Mouse (Mus musculus): Measurements from ENCODE around the gene B3gnt6. TPM values are rescaled to one million over a fixed set of nuclear protein-coding genes. Genes with fewer than 3 reads are reported as not detected.

The B3gnt6 gene
- polyA plus RNA-seq, 1 experiment from 2014 or later = not detected

- Histone ChIP-seq H3K9ac (ENCODE audit: low read length) (no peak overlapping the region), H3K36me3 (ENCODE audit: control insufficient read depth, insufficient read depth, low read length) (no peaks in the 10 kb centered on the region), H3K4me2 (ENCODE audit: low read depth, low read length) (no peak overlapping the region), H3K9me3 (replicated peaks; ENCODE audit: control insufficient read depth, low read length) (no peaks in the 10 kb centered on the region), H3K4me3 (replicated peaks; ENCODE audit: low read length) (no peak overlapping the region), H3K27ac (ENCODE audit: low read length) (no peak overlapping the region), H3K27me3 (ENCODE audit: control insufficient read depth, insufficient read depth, low read length) (no peaks in the 10 kb centered on the region), H3K4me1 (ENCODE audit: control insufficient read depth, insufficient read depth, low read length) (no peaks in the 10 kb centered on the region)
- 70% methylated on average over 8 of the region's 8 CpGs for WGBS
- no peak for ATAC-seq (ENCODE audit: insufficient read depth, low FRiP score)
Measured at GRCm38 (mm10) chr7:98146447-98146845, 52.8 kb downstream of the B3gnt6 start.

GRCm38 (mm10) chr7:98145842-98146446 lies 53.3 kb downstream of the B3gnt6 start:
- no peak overlapping the region for H3K4me3 ChIP-seq (replicated peaks; ENCODE audit: low read length)
- no peak overlapping the region for H3K4me2 ChIP-seq (ENCODE audit: low read depth, low read length)
- no peaks in the 10 kb centered on the region for H3K9me3 ChIP-seq (replicated peaks; ENCODE audit: control insufficient read depth, low read length)
- no peak for ATAC-seq (ENCODE audit: insufficient read depth, low FRiP score)
- H3K4me1 ChIP-seq (ENCODE audit: control insufficient read depth, insufficient read depth, low read length) = no peaks in the 10 kb centered on the region
- no peak overlapping the region for H3K27ac ChIP-seq (ENCODE audit: low read length)
- 77% methylated on average over 12 of the region's 12 CpGs for WGBS
- H3K9ac ChIP-seq (ENCODE audit: low read length) = no peak overlapping the region
- no peaks in the 10 kb centered on the region for H3K36me3 ChIP-seq (ENCODE audit: control insufficient read depth, insufficient read depth, low read length)
- no peaks in the 10 kb centered on the region for H3K27me3 ChIP-seq (ENCODE audit: control insufficient read depth, insufficient read depth, low read length)

DNA sequence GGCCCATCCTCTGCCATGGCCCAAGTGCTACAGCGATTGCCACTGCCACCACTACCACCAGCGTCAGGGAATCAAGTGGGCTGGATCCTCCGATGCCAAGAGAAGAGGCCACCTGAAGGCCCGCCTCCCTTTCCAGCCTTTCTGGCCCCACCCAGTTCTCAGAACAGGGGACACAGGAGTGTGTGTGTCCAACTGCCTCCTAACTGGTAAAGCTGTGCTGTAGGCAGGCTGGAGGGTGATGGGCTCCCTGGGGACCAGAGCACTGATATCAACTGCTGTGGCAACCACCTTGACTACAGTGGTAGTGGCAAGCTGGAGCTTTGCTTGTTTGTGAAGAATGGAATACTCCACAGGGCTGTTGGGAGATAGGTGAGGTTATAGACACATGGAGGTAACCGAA lies 53.9 kb downstream of the B3gnt6 start, which contains the start of gene Omp:
Omp (minus strand) TSS at position 101 of the 400 bp plus-strand sequence.
- Histone ChIP-seq H3K9me3 (replicated peaks; ENCODE audit: control insufficient read depth, low read length) (no peaks in the 10 kb centered on the region), H3K9ac (ENCODE audit: low read length) (no peak within 1 kb of the TSS), H3K4me2 (ENCODE audit: low read depth, low read length) (no peak within 1 kb of the TSS), H3K4me3 (replicated peaks; ENCODE audit: low read length) (no peak within 1 kb of the TSS), H3K4me1 (ENCODE audit: control insufficient read depth, insufficient read depth, low read length) (no peaks in the 10 kb centered on the region), H3K36me3 (ENCODE audit: control insufficient read depth, insufficient read depth, low read length) (no peaks in the 10 kb centered on the region), H3K27me3 (ENCODE audit: control insufficient read depth, insufficient read depth, low read length) (no peaks in the 10 kb centered on the region), H3K27ac (ENCODE audit: low read length) (no peak within 1 kb of the TSS)
- no peak for ATAC-seq (ENCODE audit: insufficient read depth, low FRiP score)
- 85% methylated on average over 5 of the region's 5 CpGs for WGBS

DNA sequence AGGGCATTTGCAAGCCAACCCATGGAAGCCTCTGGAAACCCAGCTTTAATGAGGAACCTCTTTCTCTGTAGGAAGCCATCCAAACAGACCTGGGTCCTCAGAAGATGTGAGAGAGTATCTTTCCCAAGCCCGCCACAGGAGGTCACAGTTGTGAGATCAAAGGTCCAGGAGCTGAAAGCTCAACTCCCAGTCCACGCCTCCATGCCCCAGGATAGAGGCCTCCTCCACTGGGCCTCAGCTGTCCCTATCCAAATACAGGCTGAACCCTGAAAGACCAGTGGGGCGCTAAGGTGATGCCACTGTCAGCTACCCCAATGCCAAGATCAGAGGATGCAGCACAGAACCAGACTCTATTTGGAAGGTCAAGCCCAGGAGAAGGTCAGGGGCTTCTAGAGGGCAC lies 56.6 kb downstream of the B3gnt6 start:
- Histone ChIP-seq H3K9me3 (replicated peaks; ENCODE audit: control insufficient read depth, low read length) (no peaks in the 10 kb centered on the region), H3K9ac (ENCODE audit: low read length) (no peak overlapping the region), H3K27me3 (ENCODE audit: control insufficient read depth, insufficient read depth, low read length) (no peaks in the 10 kb centered on the region), H3K4me3 (replicated peaks; ENCODE audit: low read length) (no peak overlapping the region), H3K27ac (ENCODE audit: low read length) (no peak overlapping the region), H3K4me2 (ENCODE audit: low read depth, low read length) (no peak overlapping the region), H3K36me3 (ENCODE audit: control insufficient read depth, insufficient read depth, low read length) (no peaks in the 10 kb centered on the region), H3K4me1 (ENCODE audit: control insufficient read depth, insufficient read depth, low read length) (peaks cover 9% of the 10 kb centered on the region)
- 79% methylated on average over 3 of the region's 3 CpGs for WGBS
- ATAC-seq (ENCODE audit: insufficient read depth, low FRiP score) = no peak

Other genes with a start within 250 kb of the B3gnt6 start
- gene Myo7a, start 80.0 kb downstream of the B3gnt6 start, polyA plus RNA-seq (2015; fragmentation: Nextera tagmentation; extraction: Ambion mirVana) = 10.9 and 11.4 TPM in 2 replicates
- 2.1 and 2.5 TPM in 2 replicates for gene Omp, start 54.0 kb downstream of the B3gnt6 start, polyA plus RNA-seq (2015; fragmentation: Nextera tagmentation; extraction: Ambion mirVana)
- 24.5 and 34.3 TPM in 2 replicates for gene Capn5, start 21.2 kb downstream of the B3gnt6 start, polyA plus RNA-seq (2015; fragmentation: Nextera tagmentation; extraction: Ambion mirVana)
- 28.8 and 34.4 TPM in 2 replicates for gene Acer3, start 121.7 kb upstream of the B3gnt6 start, polyA plus RNA-seq (2015; fragmentation: Nextera tagmentation; extraction: Ambion mirVana)
- 9.9 and 11.5 TPM in 2 replicates for gene Tsku, start 161.8 kb upstream of the B3gnt6 start, polyA plus RNA-seq (2015; fragmentation: Nextera tagmentation; extraction: Ambion mirVana)
- gene Gucy2d, start 240.9 kb upstream of the B3gnt6 start, polyA plus RNA-seq (2015; fragmentation: Nextera tagmentation; extraction: Ambion mirVana) = 0.12 TPM in 1 of 2 replicates, not detected in the other